Mouse (Mus musculus) embryonic fibroblast, embryonic 13.5 days (primary cell): ENCODE measurements at regions not wholly inside any gene's neighbourhood (a gene's known extent, or its start where the extent isn't known, plus 50 kb on each side); places are given as distances from the start of the nearest gene placed in this dataset.

Source experiments
- H3K27ac ChIP-seq: 2 replicates; pipeline ENCODE4 v1.5.1; 2012; ENCODE audit warnings: low read length, control low read depth, inconsistent platforms; ENCODE audit not compliant: insufficient read depth
- H3K4me1 ChIP-seq: 2 replicates; pipeline ENCODE4 v1.6.1; 2011; ENCODE audit warnings: low read length; ENCODE audit not compliant: control insufficient read depth, insufficient read depth
- H3K4me3 ChIP-seq: 2 replicates; pipeline ENCODE4 v1.5.1; 2011; ENCODE audit warnings: mild to moderate bottlenecking, control low read depth, low read length; ENCODE audit not compliant: insufficient read depth
- CTCF ChIP-seq: IDR thresholded peaks from 2 replicates; pipeline ENCODE4 v1.5.1; 2011; ENCODE audit warnings: mild to moderate bottlenecking, control low read depth, low read length, moderate library complexity, borderline replicate concordance; ENCODE audit not compliant: insufficient read depth
- POLR2A ChIP-seq: IDR thresholded peaks from 2 replicates; pipeline ENCODE4 v1.6.1; 2011; ENCODE audit warnings: low read depth, mild to moderate bottlenecking, control low read depth, low read length, moderate library complexity

DNA sequence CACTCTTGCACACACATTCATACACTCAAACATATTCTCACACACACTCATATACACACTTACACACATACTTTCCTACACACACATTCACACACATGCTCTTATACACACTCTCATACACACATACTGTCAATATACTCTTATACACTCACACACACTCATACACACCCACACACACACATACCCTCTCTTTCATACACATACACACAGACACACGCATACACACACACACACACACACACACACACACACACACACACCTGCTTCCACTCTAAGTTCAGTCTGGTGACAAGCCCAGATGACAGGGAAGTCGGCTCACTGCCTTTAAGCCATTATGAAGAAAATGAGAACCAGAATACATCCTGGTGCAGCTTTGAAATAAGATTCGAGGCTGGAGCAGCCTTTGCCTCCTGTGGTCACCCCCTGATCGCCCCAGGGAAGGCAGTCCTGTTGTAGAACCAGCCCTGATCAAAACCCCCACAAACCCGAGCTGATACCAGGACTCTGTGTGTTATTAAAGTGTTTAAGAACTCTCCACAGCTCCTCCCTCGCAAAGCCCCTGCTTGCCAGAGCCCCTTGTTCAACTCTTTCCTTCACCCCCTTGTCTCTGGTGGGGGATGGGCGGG, 230.3 kb downstream of the Tle3 start:
- Histone ChIP-seq H3K27ac (no peak overlapping the region), H3K4me1 (0 out of 2 replicates have a peak, but pooled peaks cover under 1% of the 10 kb centered on the region), H3K4me3 (no peak overlapping the region)
- TF ChIP-seq POLR2A: no peak
- no peak for TF ChIP-seq CTCF

DNA sequence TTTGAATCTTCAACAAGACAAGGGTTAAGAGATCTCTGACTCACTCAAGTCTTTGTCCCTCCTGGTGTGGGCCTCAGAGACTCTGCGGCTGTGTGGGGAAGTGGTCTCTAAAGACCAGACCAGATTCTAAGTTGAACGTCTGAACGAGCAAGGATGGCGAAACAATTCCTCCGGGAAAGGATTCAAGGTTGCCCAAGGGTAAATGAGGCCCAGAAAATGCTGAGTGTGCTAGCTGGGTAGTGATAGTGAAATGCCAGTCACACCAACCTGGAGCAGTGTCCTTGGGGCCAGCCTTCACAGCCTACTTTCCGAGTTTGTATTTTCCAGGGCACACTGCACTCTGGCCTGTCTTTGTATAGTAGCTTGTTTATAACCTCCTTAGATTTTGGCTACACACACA, 229.7 kb downstream of the Tle3 start:
- Histone ChIP-seq H3K4me1 (0 out of 2 replicates have a peak, but pooled peaks cover 4% of the 10 kb centered on the region), H3K4me3 (no peak overlapping the region), H3K27ac (no peak overlapping the region)
- TF ChIP-seq CTCF (no peak), POLR2A (no peak)

DNA sequence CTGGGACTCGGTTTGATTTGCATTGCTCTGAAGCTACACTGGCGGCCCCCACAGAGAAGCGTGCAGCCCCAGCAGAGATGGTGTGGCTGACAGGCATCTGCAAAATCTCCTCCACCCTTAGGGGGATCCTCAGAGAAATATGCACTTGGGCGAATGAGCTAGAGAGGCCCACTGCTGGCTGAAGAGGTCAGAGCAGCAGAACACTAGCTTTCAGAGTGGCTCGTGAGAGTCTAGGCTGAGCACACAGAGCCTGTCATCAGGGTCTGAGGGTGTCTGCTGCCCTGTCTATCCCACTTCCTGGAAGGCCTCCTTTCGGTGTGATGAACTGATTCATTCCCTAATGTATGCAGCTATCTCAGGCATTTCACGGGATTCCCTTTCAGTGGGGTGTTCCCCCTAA, 225.1 kb downstream of the Tle3 start:
- TF ChIP-seq CTCF (no peak), POLR2A (no peak)
- H3K4me1 ChIP-seq: 0 out of 2 replicates have a peak, but pooled peaks cover 4% of the 10 kb centered on the region
- H3K4me3 ChIP-seq: no peak overlapping the region
- no peak overlapping the region for H3K27ac ChIP-seq

DNA sequence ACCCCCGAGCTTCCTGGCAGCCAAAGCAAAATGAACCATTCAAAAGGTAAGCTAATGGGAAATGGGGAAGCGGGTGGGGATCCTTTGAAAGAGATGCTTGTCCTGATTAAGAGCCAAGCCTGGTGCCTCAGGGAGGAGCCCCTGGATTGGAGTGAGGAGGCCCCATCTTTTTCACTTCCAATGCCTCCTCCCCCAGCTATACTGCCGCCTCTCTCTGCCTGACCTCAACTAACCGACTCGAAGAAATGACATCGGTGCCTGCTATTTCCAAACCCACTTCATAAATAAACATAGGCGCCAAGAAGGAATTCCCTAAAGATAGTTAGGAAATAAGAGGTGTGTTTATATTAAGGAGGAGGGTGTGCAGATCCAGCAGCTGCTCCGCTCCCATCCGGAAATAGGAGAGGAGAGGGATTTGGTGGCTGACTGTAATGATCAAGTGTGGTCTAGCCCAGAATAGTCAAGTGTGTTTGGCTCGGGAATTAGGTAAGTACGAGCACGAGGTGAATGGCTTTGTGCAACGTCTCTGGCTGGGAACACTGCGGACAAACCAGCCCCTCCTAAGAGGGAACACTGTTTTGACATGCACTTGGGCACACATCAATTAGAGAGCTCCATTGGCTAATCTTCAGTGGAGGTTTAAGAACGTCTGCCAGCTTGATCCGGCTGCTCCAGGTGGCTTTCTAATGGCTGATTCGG, 224.4 kb downstream of the Tle3 start:
- no peak overlapping the region for H3K27ac ChIP-seq
- H3K4me3 ChIP-seq: no peak overlapping the region
- TF ChIP-seq CTCF (no peak), POLR2A (no peak)
- H3K4me1 ChIP-seq: 0 out of 2 replicates have a peak, but pooled peaks cover 4% of the 10 kb centered on the region

DNA sequence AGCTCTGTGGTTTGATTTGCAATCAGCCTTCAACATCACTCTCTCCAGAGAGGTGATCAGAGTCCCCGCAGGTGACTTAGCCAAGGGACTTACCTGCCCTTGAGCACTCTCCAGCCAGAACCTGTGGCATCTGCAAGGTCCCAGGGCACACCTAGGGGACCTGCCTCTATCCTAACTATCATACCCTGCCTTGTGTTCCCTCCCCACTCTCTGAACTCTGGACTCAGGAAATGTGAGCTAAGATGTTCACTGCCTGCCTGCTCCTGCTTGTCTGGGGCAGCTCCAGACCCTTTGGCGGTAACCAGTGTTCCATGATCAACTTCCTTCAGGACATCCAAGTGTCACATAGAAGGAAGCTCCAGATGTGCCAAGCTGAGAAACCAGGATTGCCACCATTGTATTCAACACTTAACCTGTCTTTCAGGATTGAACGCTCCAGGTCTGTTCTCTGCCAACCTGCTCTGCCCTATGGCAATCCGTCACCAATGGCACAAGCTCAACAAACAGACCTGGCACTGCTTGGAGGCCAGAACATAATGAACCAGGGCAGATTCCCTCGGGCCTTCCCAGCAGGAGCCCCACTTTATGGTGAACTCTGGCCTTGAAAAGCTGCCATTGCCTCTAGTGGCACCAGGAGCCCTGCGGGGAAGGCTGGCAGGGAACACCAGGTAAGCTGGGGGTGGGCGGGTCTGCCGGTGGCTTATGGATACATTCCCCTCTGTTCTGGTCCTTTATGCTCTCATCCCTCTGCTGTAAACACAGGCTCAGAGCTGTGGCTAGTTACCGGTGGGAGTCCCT, 223.2 kb downstream of the Tle3 start:
- Histone ChIP-seq H3K4me3 (no peak overlapping the region), H3K27ac (no peak overlapping the region), H3K4me1 (0 out of 2 replicates have a peak, but pooled peaks cover 4% of the 10 kb centered on the region)
- TF ChIP-seq CTCF (no peak), POLR2A (no peak)

DNA sequence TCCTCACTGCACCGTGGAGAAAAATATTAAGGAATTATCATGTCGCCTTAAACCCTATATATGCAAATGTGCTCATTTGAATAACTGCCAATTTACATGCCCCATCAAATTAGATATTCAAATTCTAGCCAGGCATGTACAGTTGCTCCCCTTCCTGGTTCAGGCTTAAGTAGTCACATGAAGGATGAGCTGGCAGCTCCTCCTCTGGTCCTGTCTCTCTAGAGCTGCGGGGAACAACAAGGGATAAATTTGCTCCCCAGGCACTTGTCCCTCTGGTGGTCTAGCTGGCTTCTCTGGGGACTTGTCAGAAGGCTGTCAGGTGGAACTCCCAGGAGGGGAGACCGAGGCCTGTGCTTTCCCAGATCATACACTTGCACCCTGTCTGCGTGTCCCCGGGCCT, 221.8 kb downstream of the Tle3 start:
- H3K4me1 ChIP-seq: 0 out of 2 replicates have a peak, but pooled peaks cover 4% of the 10 kb centered on the region
- H3K27ac ChIP-seq: no peak overlapping the region
- H3K4me3 ChIP-seq: no peak overlapping the region
- TF ChIP-seq CTCF (no peak), POLR2A (no peak)

DNA sequence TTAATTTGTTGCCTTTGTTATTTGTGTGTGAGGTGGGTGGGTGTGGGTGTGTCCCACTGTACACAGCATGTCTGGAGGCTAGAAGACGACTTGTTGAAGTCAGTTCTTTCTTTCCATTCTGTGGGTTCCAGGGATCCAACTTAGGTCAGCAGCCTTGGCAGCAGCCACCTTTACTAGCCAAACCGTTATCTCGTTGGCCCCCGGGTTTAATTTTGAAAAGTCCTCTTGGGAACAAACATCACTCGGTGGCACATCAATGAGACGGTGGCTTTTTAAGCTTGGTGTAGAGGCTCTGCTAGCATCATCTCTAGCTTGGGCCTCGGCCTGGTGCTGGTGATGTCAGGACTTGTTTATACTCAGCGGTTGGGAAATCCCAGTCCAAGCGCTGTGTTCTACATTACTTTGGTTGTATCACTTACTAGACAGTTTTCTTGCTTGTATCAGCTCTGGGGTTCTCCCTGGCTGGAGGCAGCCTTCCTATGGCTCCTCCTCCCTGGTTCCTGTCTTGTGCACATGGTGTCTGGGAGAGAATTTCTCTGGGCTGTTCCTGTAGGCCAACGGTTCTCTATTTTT, 217.6 kb downstream of the Tle3 start:
- H3K27ac ChIP-seq: no peak overlapping the region
- H3K4me3 ChIP-seq: no peak overlapping the region
- H3K4me1 ChIP-seq: no peaks in the 10 kb centered on the region
- TF ChIP-seq CTCF (no peak), POLR2A (no peak)

DNA sequence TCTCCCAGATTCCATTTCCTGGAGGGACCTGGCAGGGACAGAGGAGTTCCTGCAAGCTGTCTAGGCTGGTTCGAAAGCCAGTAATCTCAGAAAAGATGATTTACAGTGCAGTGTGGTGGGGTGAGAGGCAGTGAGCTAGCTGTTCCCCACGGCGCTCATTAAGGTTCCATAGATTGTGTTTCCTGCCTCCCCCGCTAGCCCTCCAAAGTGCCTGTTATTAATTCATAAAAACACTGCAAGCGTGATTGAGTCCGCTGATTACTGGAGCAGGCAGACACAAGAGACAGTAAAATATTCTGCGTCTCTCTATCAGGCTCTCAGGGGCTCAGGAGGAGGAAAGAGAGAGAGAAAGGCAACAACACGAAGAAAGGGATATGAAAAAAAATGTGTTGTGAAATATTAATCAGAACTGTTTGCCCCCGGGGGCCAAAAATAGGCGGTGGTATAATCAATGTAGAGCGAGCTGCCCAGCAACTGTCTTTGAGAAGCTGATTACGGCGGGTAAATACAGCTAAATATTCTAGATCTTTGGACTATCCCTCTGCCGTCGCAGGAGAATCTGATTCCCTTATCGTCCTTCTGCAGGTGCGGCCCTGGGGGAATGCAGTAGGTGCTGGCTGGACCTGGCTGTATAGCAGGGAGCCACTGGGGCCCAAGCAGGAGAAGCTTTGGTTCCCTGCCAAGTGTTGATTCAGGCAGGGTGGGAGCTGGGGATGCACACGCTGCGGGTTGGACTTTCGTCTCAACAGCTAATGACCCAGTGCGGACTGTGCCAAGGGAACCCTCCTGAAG, 211.3 kb downstream of the Tle3 start:
- Histone ChIP-seq H3K27ac (no peak overlapping the region), H3K4me3 (no peak overlapping the region), H3K4me1 (no peaks in the 10 kb centered on the region)
- TF ChIP-seq POLR2A (no peak), CTCF (no peak)

DNA sequence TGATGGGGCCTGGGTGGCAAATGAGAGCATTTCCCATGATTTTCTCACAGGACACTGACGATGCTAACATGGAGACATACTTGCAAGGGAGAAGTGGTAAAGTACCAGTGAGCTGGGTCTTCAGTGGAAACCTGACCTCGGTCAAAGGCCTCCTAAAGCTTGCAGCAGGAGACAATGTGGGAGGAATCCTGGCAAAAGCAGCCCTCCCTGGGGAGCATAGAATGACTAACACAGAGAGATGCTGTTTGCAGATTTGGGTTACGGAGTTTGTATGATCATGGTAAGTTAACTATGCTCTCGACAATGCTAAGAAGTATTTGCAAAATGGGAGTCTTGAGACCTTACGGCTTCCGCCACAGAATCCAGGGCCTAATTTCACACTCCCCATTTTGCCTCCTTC, 208.9 kb downstream of the Tle3 start:
- TF ChIP-seq CTCF (no peak), POLR2A (no peak)
- Histone ChIP-seq H3K4me3 (no peak overlapping the region), H3K27ac (no peak overlapping the region), H3K4me1 (no peaks in the 10 kb centered on the region)
